Mouse (Mus musculus): ENCODE results near the gene Cerk. TPM values are rescaled to one million over a fixed set of nuclear protein-coding genes. Genes with fewer than 3 reads are reported as not detected.
A peak's percentile ranks its signal among the peaks of the same experiment; 100 is the strongest.
"Not testable (repeated sequence)": the region's sequence is repeated elsewhere in the genome, so short reads cannot be mapped to it uniquely, and the experiment has no call there.

Gene Cerk
- total RNA-seq, 2 experiments from 2014 or later, result 37.7 to 40.6 TPM

DNA sequence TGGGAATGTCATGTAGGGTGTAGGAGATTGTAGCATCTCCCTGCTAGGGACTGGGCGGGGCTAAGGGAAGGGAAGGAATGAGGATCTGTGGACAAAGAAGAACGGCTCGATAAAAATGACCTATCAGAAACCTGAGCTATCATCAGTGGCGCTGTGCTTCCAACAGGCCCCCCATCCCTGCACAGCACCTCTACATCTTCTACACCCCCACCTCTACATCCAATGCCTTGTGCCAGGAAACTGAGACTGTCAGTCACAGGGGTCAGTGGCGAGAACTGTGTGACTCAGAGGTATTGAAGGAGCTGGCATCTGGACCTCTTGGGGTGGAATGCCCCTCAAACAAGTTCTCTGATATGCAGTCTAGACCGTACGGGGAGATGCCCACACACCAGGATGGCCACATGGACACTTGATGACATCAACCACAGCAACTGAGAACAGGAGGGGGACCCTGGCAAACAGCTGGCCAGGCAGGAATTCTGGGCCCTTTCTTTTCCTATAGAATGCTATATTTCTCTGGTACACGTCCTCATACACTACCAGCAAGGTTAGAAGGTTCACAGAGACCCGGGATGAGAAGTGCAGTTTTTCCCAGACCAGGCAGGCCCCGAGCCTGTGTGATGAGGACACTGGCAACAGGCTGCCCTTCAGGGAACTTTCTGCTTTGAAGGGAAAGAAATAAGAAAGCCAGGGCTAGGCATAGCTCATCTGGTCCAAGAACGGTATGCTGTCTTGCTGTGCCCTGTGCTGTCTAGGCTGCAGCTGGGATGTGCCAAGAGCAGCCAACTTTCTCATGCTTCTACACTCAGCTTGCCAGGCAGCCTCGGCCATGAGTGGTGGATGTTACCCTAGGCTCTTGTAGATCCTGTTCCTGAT lies 16.8 kb downstream of the Cerk start:
- DNase-seq (ENCODE audit: extremely low spot score in 1 of 2, low spot score in 2 of 2), result no peak
- intact Hi-C loops (cut with DNase I), result no loop called here

DNA sequence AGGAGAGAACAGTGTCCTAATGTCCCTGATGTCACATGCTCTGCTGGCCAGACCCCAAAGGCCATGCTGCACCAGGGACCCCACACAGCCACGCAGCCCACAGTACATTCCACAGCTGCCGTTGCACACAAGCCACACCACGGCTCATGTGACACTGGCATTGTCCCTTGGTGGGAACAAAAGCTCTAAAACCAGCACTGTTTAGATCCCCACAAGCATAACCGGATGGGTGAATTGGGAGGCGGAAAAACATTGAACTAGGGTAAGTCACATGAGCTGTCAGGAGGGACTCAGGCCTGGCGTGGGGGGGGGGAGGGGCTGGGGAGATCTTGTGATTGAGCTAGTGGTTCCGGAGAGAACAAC lies 17.5 kb downstream of the Cerk start:
- DNase-seq (ENCODE audit: extremely low spot score in 1 of 2, low spot score in 2 of 2), result peak in 1 of 2 experiments; percentile 61
- intact Hi-C loops (cut with DNase I), result no loop called here

DNA sequence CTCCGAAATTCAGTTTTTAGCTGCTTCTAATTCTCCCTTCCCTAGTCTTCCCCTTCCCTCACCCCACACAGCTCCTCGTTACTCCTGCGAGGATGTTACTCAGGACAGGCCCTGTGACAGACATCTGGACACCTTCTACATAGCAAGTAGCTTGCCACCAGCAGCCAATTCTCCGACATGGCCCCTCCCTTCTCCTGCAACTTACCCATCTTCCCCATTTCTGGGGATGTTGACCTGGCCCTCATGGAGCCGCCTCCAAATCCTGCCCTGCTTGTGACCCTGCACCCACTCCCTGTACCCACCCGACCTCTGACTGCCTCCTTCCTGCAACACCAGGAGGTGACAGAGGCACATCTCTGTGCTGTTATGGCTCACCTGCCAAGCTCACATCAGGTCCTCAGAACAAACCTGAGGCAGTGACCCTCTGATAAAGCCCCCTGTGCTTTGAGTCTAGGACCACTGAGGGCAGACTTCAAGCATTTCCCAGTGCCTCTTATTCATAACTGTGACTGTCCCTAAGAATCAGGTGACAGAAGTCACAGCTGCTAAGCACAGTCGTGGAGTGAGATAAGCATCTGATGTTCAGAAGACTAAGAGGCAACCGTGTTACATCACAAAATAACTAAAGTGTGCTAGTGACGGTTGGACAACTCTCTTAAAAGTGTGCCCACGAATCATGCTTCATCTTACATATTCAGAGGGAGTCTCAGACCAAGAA lies 18.0 kb downstream of the Cerk start:
- DNase-seq (ENCODE audit: extremely low spot score in 1 of 2, low spot score in 2 of 2), result no peak
- intact Hi-C loops (cut with DNase I), result no loop called here

DNA sequence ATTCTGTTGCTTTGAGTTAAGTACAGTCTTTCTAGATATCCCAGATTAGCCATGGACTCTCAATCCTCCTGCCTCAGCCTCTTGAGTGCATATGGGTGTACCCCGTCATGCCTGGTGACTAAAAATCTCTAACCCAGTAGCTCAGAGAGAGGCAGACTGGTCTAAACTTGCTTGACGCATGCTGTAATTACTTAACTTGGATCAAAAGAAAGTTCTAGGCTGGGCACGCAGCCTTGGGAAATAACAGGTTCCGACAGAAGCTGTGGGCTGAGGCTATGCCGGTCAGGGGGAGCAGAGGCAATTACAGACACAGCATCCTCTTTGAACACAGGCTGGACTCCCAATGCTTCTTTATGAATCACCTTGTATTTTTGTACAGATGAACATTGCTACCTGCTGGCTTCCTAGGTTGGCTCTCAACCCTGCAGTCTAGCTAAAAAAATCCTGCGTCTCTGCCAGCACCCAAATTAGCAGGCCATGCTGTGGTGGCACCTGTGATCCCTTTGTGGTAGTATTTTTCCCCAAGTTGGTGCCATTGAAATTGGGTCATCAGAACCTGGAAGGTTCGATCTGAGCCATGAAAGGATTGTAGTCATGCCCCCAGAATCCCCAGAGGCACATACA lies 18.8 kb downstream of the Cerk start:
- intact Hi-C loops (cut with DNase I), result no loop called here
- DNase-seq (ENCODE audit: extremely low spot score in 1 of 2, low spot score in 2 of 2), result no peak

DNA sequence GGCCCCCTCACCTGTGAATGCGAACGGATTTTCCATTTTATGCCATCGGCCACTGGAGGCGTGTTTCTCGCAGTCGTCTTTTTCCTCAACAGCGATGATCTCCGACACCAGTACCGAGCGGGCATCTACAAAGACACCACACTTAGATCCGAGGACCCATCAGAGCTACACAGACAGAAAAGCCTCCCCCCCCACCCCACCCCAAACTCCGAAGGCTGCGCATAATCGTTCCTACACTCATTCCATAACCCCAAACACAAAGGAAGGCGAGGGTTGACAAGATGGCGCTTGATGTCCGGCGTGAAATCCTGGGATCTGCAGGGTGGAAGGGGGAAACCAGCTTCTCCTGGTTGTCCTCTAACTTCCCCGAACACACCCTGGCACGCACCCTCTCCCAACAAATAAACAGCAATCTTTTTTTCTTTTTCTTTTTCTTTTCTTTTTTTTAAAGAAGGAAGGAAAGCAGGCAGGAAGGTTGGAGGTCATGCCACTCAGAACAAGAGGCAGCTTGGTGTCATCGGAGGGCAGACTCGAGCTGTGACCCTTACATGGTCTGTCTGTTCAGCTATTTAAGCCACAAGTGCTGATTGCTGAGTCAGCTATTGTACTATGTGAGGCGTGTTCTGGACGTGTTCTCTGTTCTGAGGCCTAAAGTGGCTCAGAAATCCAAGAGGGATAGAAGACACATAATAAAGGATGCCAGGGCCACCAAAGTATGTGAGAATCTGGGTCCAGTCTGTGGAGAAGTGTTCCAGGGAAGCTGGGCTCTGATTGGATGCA lies 19.9 kb downstream of the Cerk start:
- intact Hi-C loops (cut with DNase I), result no loop called here
- DNase-seq (ENCODE audit: extremely low spot score in 1 of 2, low spot score in 2 of 2), result no peak

DNA sequence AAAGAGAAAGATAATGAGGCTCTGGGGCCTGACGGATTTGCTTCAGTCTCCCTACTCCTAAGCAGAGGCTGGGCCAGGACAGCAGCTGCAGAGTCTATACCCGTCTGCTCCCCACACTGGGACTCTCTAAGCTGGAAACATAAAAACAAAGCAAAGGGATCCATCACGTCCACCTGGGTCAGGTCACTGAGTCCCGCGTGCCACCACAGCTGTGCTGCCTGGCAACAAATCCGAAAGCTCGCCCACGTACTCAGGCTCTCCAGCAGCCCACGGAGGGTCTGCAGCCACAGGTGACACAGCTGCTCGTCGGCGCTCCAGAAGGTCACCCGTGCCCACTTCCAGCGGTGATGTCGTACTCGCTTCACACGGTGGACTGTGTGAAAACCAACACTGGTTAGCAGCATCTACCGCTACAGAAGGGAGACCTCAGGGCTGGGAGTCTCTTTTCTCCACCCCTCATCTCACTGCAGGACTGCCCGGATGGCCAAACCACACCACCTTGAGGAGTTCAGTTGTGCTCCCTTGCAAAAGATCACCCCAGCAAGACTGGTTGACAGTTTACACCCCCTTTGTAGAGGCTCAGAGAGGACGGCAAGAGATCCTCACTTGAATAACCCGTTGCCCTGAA lies 21.1 kb downstream of the Cerk start:
- intact Hi-C loops (cut with DNase I), result no loop called here

DNA sequence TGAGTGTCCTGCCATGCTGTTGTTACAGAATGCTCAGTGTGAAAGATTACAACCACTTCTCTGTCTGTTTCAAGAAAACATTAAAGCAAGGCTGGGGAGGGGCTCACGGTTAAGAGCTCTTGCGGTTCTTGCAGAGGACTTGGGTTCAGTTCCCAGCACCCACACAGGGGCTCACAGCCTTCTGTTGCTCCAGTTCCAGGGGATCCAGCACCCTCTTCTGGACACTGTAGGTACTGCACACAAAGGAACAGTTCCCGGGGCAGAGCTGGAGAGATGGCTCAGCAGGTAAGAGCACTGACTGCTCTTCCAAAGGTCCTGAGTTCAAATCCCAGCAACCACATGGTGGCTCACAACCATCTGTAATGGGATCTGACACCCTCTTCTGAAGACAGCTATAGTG lies 24.1 kb downstream of the Cerk start:
- DNase-seq (ENCODE audit: extremely low spot score in 1 of 2, low spot score in 2 of 2); intact Hi-C loops (cut with DNase I): not testable (repeated sequence)

More for the DNA sequence above, 21.1 kb downstream of the Cerk start:
- DNase-seq (ENCODE audit: extremely low spot score in 1 of 2, low spot score in 2 of 2), result no peak

DNA sequence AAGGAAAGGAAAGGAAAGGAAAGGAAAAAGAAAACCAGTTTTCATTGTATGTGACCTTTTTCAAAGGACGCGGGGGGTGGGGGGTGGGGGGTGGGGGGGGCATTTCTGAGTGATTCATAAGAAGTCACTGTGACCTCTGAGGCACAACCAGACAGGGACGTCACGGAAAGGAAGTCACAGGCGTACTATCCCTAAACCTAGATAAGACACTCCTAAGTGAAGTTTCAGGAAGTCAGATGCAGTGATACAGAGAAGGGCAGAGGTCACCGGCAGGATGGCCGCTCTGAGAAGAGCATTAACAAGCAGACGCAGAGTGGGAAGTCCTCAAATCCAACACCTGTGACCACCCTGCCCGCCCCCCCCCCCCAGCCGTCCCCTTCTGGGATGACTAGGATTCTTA lies 25.0 kb downstream of the Cerk start:
- intact Hi-C loops (cut with DNase I), result no loop called here
- DNase-seq (ENCODE audit: extremely low spot score in 1 of 2, low spot score in 2 of 2), result no peak

DNA sequence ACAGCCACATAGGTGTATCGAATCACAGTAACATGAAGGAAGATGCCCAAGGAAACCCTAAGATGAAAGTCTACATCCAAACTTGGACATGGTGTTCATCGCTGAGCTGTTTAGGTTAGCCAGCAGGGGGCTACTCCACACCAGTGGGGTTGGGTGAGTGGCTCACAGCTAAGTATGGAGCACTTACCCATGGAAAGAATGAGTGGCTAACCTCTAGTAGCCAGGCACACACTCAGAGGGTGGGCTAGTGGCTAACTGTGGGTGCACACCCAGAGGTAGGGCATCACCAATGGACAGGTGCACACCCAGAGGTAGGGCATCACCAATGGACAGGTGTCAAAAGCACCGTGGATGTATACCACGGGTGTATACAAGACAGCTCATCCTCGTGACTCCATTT lies 26.2 kb downstream of the Cerk start:
- intact Hi-C loops (cut with DNase I), result no loop called here
- DNase-seq (ENCODE audit: extremely low spot score in 1 of 2, low spot score in 2 of 2), result no peak

DNA sequence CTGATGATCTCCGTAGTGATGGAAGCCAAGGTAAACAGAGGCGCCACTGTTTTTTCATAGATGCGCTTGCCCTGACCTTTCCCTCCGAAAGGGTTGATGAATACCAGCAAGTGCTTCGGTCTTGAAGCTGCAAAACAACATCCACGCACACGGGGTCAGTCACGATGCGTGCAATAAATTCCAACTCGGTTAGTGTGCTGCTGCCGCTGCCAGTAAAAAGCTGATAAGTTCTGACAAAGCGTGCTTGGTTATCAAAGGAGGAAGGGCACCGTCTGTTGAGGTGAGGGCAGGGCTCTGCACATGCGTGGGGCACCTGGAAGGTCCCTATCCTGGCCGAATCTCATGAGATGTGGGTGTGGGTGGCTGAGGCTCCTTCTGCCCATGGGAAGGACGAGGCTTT lies 26.8 kb downstream of the Cerk start:
- DNase-seq (ENCODE audit: extremely low spot score in 1 of 2, low spot score in 2 of 2), result no peak
- intact Hi-C loops (cut with DNase I), result no loop called here

DNA sequence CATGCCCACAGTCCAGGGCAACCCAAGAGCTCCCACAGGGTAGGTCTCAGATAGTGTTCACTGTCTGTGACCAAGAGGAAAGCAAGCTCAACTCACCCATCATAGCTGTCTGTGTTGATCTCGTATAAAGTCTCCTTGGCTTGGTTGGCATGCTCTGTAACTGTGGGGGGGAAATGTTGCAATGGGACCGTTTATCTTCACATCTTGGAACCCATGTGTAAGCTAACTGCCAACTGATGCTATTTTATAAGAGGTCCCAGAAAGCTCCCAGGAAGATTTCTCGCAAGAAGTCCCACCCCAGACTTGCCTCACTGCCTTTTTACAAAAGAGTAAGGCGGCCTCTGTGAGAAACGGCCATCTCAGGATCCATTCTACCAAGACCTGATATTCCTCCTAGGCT lies 29.4 kb downstream of the Cerk start:
- no peak for DNase-seq (ENCODE audit: extremely low spot score in 1 of 2, low spot score in 2 of 2)
- intact Hi-C loops (cut with DNase I), result no loop called here

DNA sequence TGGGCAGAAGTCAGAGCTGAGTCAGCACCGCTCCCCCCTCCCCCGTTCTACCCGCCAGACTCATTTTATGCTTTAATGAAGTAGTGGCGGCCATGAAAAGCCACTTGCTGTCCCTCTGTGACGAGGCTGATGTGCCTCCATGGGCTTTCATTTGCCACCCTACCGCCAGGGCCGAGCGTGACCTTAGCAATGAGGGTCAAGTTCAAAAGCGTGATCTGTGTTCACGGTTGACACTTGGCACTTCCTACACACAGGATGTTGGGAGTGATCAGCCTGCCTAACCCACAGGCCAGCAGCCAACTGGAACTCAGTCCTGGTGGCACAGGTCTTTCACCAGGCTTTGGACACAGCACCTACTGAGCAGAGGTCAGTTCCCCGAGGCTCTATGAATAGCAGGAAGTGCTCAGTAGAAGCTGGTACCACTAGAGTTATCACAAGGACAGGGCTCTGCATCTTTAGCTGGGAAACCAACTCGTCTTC lies 32.4 kb downstream of the Cerk start:
- intact Hi-C loops (cut with DNase I), result no loop called here
- DNase-seq (ENCODE audit: extremely low spot score in 1 of 2, low spot score in 2 of 2), result no peak

DNA sequence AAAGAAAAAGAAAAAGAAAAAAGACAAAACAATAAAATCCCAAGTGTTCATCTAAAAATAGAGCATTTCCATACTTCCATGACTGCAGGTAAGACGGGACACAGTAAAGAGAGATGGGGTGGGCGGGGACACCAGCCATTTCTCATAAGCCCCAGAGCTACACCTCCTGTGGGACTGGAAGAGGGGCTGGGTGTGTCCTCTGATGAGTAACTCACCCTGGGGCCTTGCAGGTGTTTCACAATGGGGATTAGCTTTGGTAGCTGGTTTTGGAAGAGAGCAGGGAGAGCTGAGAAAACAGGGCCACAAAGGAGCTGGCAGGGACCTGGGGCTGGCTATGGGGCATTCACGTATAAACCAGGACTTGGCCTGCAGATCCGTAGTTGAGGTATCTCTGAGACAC lies 35.3 kb downstream of the Cerk start:
- intact Hi-C loops (cut with DNase I), result no loop called here

DNA sequence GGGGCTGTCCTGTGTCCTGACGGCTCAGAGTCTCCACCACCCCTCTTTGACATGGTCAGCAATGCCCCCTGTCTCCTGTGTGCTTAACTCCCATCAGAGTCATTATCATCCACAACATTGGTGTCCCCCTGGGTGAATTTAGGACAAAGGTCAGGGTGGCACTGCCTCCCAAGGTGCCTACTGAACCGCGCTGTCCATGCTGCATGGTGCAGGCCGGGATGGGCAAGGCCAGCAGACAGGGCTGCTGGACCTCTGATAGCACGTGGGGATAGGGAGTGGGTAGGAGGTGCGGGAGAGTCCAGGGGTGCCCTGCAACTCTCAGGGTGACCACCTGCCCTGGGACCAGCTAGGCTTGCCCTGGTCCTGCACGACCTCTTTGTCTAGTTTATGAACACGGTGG lies 39.0 kb downstream of the Cerk start:
- intact Hi-C loops (cut with DNase I), result no loop called here
- DNase-seq (ENCODE audit: extremely low spot score in 1 of 2, low spot score in 2 of 2), result no peak

More for the DNA sequence above, 35.3 kb downstream of the Cerk start:
- DNase-seq (ENCODE audit: extremely low spot score in 1 of 2, low spot score in 2 of 2), result no peak

DNA sequence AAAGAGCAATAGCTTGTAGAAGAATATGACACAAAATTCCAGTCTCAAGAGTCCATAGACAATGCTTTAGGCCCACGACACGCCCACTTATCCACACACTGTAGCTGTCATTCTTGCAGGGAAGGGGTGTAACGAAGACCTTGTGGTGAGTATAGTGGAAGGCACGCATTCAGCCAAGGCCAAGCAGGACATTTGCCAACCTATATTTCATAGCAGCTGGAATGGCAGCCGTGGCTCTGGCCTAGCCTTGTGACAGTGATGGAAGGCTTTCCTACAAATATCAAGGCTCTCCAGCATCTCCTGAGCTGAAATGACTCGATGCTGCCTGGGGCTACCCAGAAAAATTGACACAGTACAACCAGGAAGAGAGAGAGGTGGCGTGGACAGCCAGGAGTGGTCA lies 40.9 kb downstream of the Cerk start:
- intact Hi-C loops (cut with DNase I), result no loop called here
- DNase-seq (ENCODE audit: extremely low spot score in 1 of 2, low spot score in 2 of 2), result no peak

DNA sequence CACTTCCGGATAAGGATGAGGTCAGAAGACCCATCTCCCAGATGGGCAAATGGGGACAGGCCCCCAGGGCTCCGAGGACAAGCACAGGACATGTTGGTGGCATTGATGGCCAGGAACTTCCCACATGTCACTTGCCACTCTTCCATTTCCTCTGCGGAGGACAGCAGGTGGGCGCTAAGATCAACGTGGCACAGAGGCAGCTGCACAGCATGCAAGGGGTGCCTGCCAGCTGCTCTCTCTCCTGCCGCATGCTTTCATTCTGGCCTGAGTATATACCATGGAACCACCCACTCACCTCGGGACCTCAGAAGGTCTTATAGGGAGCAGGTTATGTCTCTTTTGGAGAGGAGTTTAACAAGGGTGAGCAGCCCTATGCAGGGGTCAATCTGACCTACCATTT lies 41.4 kb downstream of the Cerk start:
- DNase-seq (ENCODE audit: extremely low spot score in 1 of 2, low spot score in 2 of 2), result no peak
- intact Hi-C loops (cut with DNase I), result no loop called here

DNA sequence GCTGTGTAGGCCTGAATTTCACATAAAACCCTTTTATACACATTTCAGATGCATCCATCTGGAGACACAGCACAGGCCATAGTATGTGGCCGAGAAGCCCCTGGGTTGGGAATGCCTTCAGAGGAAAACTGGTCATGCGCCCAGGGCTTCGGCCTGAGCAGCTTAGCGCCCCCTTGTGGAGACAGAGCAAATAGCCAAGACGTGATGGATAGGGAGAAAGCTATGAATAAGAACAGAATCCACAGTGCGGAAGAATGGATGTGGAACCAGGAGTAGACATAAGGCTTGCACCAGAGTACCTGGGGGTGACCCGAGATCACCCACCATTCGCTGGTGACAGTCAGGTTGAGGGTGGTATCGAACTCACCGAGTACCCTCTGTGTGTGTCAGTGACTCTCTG lies 45.6 kb downstream of the Cerk start:
- intact Hi-C loops (cut with DNase I), result no loop called here
- DNase-seq (ENCODE audit: extremely low spot score in 1 of 2, low spot score in 2 of 2), result peak; percentile 67 to 77

DNA sequence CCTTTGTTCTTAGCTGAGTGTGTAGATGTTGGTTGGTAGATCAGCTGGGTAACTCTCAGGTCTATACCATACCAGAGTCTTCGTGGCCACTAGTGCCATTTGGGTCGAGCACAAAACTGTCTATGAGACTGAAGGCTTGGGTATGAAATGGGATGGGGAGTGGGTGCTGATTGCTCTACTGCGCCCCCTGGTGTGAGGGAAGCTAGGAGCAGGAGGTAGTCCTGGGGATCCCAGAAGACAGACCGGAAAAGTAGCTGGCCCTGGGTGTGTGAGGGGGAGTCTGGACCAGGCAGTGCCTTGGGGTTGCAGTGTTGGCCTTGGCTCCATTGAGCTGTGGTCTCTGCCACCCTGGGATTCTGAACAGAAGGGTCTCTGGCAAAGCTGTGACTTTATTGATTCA lies 48.3 kb downstream of the Cerk start:
- peak in 1 of 2 experiments; percentile 67 for DNase-seq (ENCODE audit: extremely low spot score in 1 of 2, low spot score in 2 of 2)
- intact Hi-C loops (cut with DNase I), result loop anchor here (5.0 to 10.0 kb wide), 2 partner anchors 85 to 413 kb away; no protein-coding TSS in a partner anchor
